13 mouse cellular contexts compared by ENCODE assay signal in genomic region chr15:27178084-27178935, GRCm38 (mm10).
DNase-seq lines count a peak whose midpoint lies in the region; ATAC-seq lines count a peak whose summit lies in the region.
"Had no signal": no experiment of that assay in that cellular context is flagged by ENCODE, and none has a peak within 500 bp of the region (broad histone marks: within the 10 kb centered on the region; RNA-seq: fewer than 3 reads in every experiment).

No protein-coding gene starts in this region.

- H3K36me3 ChIP-seq in forebrain, embryonic 15.5 days, result no peaks in the 10 kb centered on the region

- 0 out of 2 replicates have a peak, but pooled peaks have one; percentile 53 for ATAC-seq in forebrain, embryonic 15.5 days (replicated peaks)

- H3K9me3 ChIP-seq in forebrain, embryonic 15.5 days, result no peaks in the 10 kb centered on the region

- DNase-seq in embryo, embryonic 10.5 days (ENCODE audit: low spot score), result peak; percentile 32
- DNase-seq in embryo, embryonic 9.5 days (ENCODE audit: extremely low spot score), result no peak
- peak; percentile 5 for DNase-seq in brain, adult 2 months (ENCODE audit: low read depth, low spot score)
- DNase-seq in mesoderm, embryonic 11.5 days (ENCODE audit: low read depth, low spot score), result peak; percentile 29
- DNase-seq in ovary, postnatal 14 days (ENCODE audit: low spot score), result no peak
- no peak for DNase-seq in MN1 (ENCODE audit: low spot score)
- DNase-seq in cerebellum, postnatal 25 days, result no peak
- DNase-seq: cerebellum, postnatal 14 days; heart, adult 2 months; heart, postnatal 4 days; lung, embryonic 14.5 days; right cerebral cortex, postnatal 14 days had no signal

- H3K9ac ChIP-seq in forebrain, embryonic 15.5 days (replicated peaks), result no peak overlapping the region
- H3K9ac ChIP-seq: lung, embryonic 14.5 days had no signal

- no peaks in the 10 kb centered on the region for H3K27me3 ChIP-seq in forebrain, embryonic 15.5 days

- H3K4me1 ChIP-seq in forebrain, embryonic 15.5 days, result peaks cover 10% of the 10 kb centered on the region

- 16% methylated on average over 13 of the region's 13 CpGs for WGBS in forebrain, embryonic 15.5 days

- H3K27ac ChIP-seq in forebrain, embryonic 15.5 days (replicated peaks), result no peak overlapping the region
- H3K27ac ChIP-seq: heart, adult 2 months had no signal

- no peak overlapping the region for H3K4me3 ChIP-seq in forebrain, embryonic 15.5 days
- H3K4me3 ChIP-seq: heart, adult 2 months had no signal

- H3K4me2 ChIP-seq in forebrain, embryonic 15.5 days (replicated peaks), result peak overlapping the region; percentile 11
- H3K4me2 ChIP-seq: lung, embryonic 14.5 days had no signal

Comparison
In these comparisons a context has a peak if more than half of its experiments do, and no peak if none do; other contexts are left out.
1. DNase-seq: peak in embryo, embryonic 10.5 days (single experiment), brain, adult 2 months (single experiment) and mesoderm, embryonic 11.5 days (single experiment); none in embryo, embryonic 9.5 days (single experiment), ovary, postnatal 14 days (single experiment), MN1 (single experiment) and cerebellum, postnatal 25 days (0 of 2).